ENCODE assay signal across 18 mouse cellular contexts in genomic region chr17:44449915-44450471, GRCm38 (mm10).
"Had no signal": no experiment of that assay in that cellular context is flagged by ENCODE, and none has a peak within 500 bp of the region (broad histone marks: within the 10 kb centered on the region; RNA-seq: fewer than 3 reads in every experiment).

No protein-coding gene starts in this region.

- H3K4me2 ChIP-seq: lung, embryonic 14.5 days; midbrain, embryonic 11.5 days; midbrain, embryonic 13.5 days; midbrain, embryonic 15.5 days; neural tube, embryonic 12.5 days; stomach, embryonic 15.5 days had no signal

- ATAC-seq: midbrain, embryonic 13.5 days; midbrain, embryonic 15.5 days had no signal

- H3K4me3 ChIP-seq: megakaryocyte, embryonic 14.5 days; midbrain, embryonic 13.5 days; midbrain, embryonic 15.5 days; neural tube, embryonic 12.5 days; stomach, embryonic 15.5 days had no signal

- H3K9ac ChIP-seq: liver, embryonic 14.5 days; lung, embryonic 14.5 days; midbrain, embryonic 13.5 days; midbrain, embryonic 15.5 days; neural tube, embryonic 12.5 days; stomach, embryonic 15.5 days had no signal

- H3K36me3 ChIP-seq: midbrain, embryonic 13.5 days; midbrain, embryonic 15.5 days; neural tube, embryonic 12.5 days; stomach, embryonic 15.5 days had no signal

- H3K9me3 ChIP-seq: midbrain, embryonic 13.5 days; midbrain, embryonic 15.5 days; neural tube, embryonic 12.5 days; stomach, embryonic 15.5 days had no signal

- H3K27me3 ChIP-seq: midbrain, embryonic 13.5 days; midbrain, embryonic 15.5 days; neural tube, embryonic 12.5 days had no signal

- H3K27ac ChIP-seq: liver, embryonic 14.5 days; macrophage; midbrain, embryonic 13.5 days; midbrain, embryonic 15.5 days; neural tube, embryonic 12.5 days; stomach, embryonic 15.5 days had no signal

- H3K4me1 ChIP-seq: megakaryocyte, embryonic 14.5 days; midbrain, embryonic 13.5 days; midbrain, embryonic 15.5 days; neural tube, embryonic 12.5 days had no signal

- DNase-seq: lung, adult 18-20 months; lung, embryonic 14.5 days; lung, postnatal 14 days; lung, postnatal 36 days; right cerebral cortex, postnatal 14 days; right cerebral cortex, postnatal 4 days; spleen, adult 18-20 months; thymus, adult 2 months; thymus, postnatal 25 days; thymus, postnatal 4 days had no signal
